Mouse (Mus musculus): ENCODE measurements around the gene Vav1. TPM values are rescaled to one million over a fixed set of nuclear protein-coding genes. Genes with fewer than 3 reads are reported as not detected.

Gene Vav1
- polyA plus RNA-seq, 1 experiment from 2014 or later = 1.8 TPM

DNA sequence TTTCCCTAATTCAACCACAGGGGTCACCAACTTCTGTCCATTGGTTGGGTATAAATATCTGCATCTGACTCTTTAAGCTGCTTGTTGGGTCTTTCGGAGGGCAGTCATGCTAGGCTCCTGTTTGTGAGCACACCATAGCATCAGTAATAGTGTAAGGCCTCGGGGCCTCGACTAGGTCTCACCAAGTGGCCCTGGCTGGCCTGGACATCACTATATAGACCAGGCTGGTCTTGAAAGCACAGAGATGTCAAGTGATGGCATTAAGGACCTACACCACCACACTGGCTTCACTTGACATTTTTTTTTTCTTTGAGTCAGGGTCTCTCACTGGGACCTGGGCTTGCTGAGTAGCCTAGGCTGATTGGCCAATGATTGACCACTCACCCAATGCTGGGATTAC is 20.7 kb upstream of the Vav1 start:
- no peak overlapping the region for H3K9ac ChIP-seq
- H3K4me1 ChIP-seq (replicated peaks) = no peaks in the 10 kb centered on the region
- peaks cover 51% of the 10 kb centered on the region for H3K36me3 ChIP-seq
- no peak overlapping the region for H3K27ac ChIP-seq (replicated peaks)
- WGBS = 96% methylated on average over 3 of the region's 3 CpGs
- no peaks in the 10 kb centered on the region for H3K9me3 ChIP-seq
- no peak overlapping the region for H3K4me2 ChIP-seq
- H3K27me3 ChIP-seq = no peaks in the 10 kb centered on the region
- no peak for ATAC-seq (ENCODE audit: low read depth)
- H3K4me3 ChIP-seq = no peak overlapping the region

DNA sequence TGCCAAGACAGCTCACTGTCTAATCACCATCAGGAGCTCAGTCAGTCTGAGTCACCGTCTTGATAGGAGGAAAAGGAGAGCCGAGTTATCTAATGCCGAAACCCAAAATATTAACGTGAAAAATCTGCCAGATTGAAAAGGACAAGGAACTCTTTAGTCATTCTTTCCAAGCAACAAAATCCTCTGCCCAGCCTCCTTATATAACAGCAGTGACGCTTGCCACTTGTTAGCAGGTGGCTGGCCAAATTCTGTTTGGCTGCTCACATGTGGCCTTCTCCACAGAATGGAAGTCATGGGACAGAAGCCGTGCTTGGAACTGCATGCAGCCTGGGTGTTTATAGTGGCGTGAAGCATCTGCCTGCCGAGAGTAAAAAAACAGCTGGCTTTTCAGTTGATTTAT is 19.2 kb upstream of the Vav1 start:
- no peaks in the 10 kb centered on the region for H3K9me3 ChIP-seq
- H3K4me3 ChIP-seq = no peak overlapping the region
- no peak for ATAC-seq (ENCODE audit: low read depth)
- WGBS = 91% methylated on average over 8 of the region's 8 CpGs
- H3K9ac ChIP-seq = no peak overlapping the region
- H3K4me2 ChIP-seq = no peak overlapping the region
- H3K27me3 ChIP-seq = no peaks in the 10 kb centered on the region
- no peaks in the 10 kb centered on the region for H3K4me1 ChIP-seq (replicated peaks)
- peaks cover 43% of the 10 kb centered on the region for H3K36me3 ChIP-seq
- no peak overlapping the region for H3K27ac ChIP-seq (replicated peaks)

DNA sequence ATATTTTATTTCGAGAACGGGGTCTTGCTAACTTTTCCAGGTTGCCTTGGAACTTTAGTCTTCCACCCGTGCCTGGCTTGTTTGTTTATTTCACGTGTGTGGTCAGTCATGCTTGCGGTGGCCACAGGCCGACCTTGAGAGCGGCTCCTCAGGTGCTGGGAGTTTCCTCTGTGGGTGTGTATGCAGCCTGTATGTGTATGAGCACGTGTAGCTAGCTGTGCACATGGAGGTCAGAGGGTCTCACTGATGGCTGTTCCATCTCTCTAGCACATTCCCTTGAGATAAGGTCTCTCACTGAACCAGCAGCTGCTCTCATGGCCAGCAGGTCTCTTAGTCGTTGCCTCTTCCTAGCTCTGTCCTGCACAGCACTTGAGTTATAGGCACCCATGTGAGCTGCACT is 18.5 kb upstream of the Vav1 start:
- H3K27me3 ChIP-seq = no peaks in the 10 kb centered on the region
- H3K4me3 ChIP-seq = no peak overlapping the region
- ATAC-seq (ENCODE audit: low read depth) = no peak
- H3K4me1 ChIP-seq (replicated peaks) = no peaks in the 10 kb centered on the region
- no peak overlapping the region for H3K4me2 ChIP-seq
- H3K9ac ChIP-seq = no peak overlapping the region
- no peaks in the 10 kb centered on the region for H3K9me3 ChIP-seq
- H3K27ac ChIP-seq (replicated peaks) = no peak overlapping the region
- peaks cover 37% of the 10 kb centered on the region for H3K36me3 ChIP-seq
- WGBS = 89% methylated on average over 9 of the region's 9 CpGs

DNA sequence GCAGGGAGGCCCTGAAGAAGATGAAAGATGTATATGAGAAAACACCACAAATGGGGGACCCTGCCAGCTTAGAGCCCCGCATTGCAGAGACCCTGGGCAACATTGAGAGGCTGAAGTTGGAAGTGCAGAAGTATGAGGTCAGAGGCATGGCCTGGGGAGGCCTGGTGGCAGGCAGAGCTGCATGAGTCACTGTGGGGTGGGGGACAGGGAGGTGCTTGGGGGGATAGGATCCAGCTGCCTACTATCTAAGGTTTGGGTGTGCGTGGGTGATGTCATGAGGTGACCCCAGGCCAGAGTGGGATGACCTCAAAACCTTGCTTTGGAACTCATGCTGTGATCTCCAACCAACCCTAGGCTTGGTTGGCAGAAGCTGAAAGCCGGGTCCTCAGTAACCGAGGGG is 17.6 kb upstream of the Vav1 start:
- 94% methylated on average over 4 of the region's 4 CpGs for WGBS
- H3K36me3 ChIP-seq = peaks cover 34% of the 10 kb centered on the region

DNA sequence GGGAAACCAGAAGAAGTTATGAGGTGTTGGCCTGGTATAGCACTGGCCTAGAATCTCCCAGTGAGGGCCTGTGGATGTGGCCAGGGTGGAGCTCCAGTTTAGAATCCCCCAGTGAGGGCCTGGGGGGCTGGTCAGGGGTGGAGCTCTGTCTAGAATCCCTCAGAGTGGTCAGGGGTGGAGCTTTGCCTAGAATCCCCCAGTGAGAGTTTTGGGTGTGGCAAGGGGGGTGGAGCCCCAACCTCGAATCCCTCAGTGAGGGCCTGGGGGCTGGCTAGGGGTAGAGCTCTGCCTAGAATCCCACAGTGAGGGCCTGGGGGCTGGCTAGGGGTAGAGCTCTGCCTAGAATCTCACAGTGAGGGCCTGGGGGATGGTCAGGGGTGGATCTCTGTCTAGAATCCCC is 17.1 kb upstream of the Vav1 start:
- Histone ChIP-seq H3K4me3 (no peak overlapping the region), H3K4me1 (replicated peaks) (no peaks in the 10 kb centered on the region), H3K36me3 (peaks cover 31% of the 10 kb centered on the region), H3K4me2 (no peak overlapping the region), H3K9me3 (no peaks in the 10 kb centered on the region), H3K27me3 (no peaks in the 10 kb centered on the region), H3K9ac (no peak overlapping the region), H3K27ac (replicated peaks) (no peak overlapping the region)
- no peak for ATAC-seq (ENCODE audit: low read depth)
- WGBS = 41% methylated on average over 1 of the region's 1 CpGs

More for the DNA sequence above, 17.6 kb upstream of the Vav1 start:
- H3K27ac ChIP-seq (replicated peaks) = no peak overlapping the region
- H3K4me1 ChIP-seq (replicated peaks) = no peaks in the 10 kb centered on the region
- no peaks in the 10 kb centered on the region for H3K27me3 ChIP-seq
- no peak overlapping the region for H3K9ac ChIP-seq
- no peak for ATAC-seq (ENCODE audit: low read depth)
- H3K4me2 ChIP-seq = no peak overlapping the region
- no peak overlapping the region for H3K4me3 ChIP-seq
- no peaks in the 10 kb centered on the region for H3K9me3 ChIP-seq

DNA sequence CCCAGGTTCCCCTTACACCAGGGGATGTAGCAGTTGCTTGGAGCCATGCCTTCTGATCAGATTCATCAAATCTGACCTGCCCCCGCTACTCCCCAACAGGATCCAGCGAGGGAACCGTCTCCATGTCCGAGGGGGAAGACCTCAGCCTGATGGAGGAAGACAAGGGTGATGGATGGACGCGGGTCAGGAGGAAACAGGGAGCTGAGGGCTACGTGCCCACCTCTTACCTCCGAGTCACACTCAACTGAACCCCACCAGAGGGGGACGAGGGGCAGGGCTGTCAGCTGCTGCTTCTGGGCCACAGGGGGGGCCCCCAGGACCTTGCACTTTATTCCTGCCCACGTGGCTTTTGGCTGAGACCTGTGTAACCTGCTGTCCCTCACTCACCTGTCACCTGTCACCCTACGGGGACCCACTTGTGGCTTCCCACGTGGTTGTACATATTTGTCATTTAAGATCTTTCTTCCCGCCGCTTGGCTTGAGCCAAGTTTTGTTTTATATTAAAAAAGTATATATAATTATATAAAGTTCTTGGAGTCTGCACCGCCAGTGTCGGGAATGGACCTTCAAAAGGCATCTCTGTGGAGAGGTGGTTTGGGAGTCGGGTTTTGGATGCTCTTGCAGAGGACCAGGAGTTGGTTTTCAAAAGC is 15.9 kb upstream of the Vav1 start:
- Histone ChIP-seq H3K27me3 (no peaks in the 10 kb centered on the region), H3K4me3 (no peak overlapping the region), H3K4me1 (replicated peaks) (no peaks in the 10 kb centered on the region), H3K27ac (replicated peaks) (no peak overlapping the region), H3K36me3 (peaks cover 23% of the 10 kb centered on the region), H3K4me2 (no peak overlapping the region), H3K9me3 (no peaks in the 10 kb centered on the region), H3K9ac (no peak overlapping the region)
- ATAC-seq (ENCODE audit: low read depth) = no peak
- WGBS = 92% methylated on average over 17 of the region's 17 CpGs

DNA sequence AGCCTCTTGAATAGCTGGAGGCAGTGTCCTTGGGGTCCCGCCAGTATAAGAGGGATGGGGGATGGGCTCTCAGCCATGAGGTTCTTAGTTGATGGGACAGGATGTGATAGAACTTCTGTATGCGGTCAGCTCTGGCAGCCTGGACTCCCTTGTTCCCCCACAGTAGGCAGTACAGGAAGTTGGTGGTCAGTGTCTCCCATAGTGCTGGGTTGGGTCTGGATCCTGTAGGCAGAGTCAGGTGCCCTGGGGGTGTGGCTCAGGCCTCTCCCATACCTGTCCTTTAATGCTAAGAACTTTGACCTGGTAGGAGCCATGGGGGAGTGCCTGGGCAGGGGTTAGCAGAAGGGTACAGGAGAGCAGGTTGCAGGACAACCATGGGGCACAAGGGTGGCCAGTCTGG is 14.7 kb upstream of the Vav1 start:
- no peak for ATAC-seq (ENCODE audit: low read depth)
- Histone ChIP-seq H3K36me3 (peaks cover 23% of the 10 kb centered on the region), H3K27me3 (no peaks in the 10 kb centered on the region), H3K4me3 (no peak overlapping the region), H3K4me2 (no peak overlapping the region), H3K27ac (replicated peaks) (no peak overlapping the region), H3K9ac (no peak overlapping the region), H3K4me1 (replicated peaks) (no peaks in the 10 kb centered on the region), H3K9me3 (no peaks in the 10 kb centered on the region)
- WGBS = 85% methylated on average over 2 of the region's 2 CpGs

DNA sequence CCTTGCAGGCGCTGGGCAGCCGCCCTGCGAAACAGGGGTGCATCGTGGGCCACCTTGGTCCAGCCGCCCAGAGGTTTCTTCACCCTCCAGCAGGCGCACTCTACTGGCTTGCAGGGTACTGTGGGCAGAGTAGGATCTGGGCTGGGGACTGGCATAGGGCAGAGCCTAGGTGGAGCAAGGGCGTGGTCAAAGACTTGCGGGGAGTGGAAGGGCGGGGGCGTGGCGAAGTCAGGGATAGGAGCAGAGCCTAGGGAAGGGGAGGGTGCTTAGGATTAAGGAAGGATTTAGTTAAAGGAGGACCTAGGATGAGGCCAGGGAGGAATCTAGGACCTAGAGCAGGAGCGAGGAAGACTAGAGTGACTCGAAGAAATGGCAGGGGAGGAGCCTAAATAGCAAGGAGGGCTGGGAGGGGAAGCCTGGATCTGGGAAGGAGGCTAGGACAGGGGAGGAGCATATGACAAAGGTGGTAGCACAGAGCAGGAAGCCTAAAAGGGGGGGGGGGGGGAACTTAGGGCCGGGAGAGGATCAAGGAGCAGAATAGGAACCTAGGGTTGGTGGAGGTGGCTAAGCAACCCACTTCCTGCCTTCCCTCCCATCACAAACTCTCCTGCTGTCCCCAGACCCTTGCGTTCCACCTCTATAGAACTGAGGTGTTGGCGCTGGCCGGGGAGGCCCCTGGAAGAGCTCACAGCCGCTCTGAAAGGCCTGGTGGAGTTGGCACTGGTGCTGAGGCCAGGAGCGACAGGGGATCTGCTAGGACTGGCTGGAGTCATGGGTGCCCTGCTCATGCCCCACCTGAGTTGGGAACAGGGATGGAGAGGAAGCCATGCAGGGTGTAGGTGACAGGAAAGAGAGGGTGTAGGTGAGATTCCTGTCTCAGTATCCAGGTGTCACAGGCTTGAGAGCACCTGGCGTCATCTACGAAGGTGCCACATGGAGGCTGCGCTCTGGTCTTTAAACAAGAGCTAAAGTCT is 13.6 kb upstream of the Vav1 start:
- Histone ChIP-seq H3K27ac (replicated peaks) (no peak overlapping the region), H3K36me3 (peaks cover 23% of the 10 kb centered on the region), H3K9me3 (no peaks in the 10 kb centered on the region), H3K4me3 (no peak overlapping the region), H3K4me1 (replicated peaks) (no peaks in the 10 kb centered on the region), H3K9ac (no peak overlapping the region), H3K27me3 (no peaks in the 10 kb centered on the region), H3K4me2 (peak overlapping the region; percentile 14)
- WGBS = 30% methylated on average over 21 of the region's 22 CpGs
- ATAC-seq (ENCODE audit: low read depth) = no peak; the same call in 1 of the 2 replicates

DNA sequence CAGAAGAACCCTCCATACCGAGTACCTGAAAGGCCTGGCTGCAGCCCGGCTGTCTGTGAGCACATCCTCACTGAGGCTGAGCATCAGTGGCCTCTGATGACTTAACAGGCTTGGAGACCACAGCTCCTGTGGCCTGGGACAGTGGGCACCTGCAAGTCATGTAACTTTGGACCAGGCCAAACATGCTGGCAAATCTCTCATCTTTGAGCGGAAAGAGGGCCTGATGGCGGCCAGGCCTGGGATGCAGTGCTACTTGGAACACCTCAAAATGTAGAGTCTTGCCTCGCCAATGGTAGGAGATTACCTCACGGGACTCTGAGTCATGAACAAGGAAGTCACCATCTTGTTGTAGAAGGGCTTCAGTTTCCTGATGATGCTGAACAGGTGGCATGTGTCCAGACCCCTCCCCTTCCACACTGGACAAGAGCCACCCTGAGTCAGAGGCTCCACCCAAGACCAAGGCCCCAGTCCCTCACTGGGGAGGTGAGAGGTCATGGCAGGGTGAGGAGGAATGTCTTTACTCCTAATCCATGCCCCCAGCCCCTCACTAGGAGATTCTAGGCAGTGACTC is 11.3 kb upstream of the Vav1 start:
- ATAC-seq (ENCODE audit: low read depth) = no peak
- peaks cover 9% of the 10 kb centered on the region for H3K36me3 ChIP-seq
- H3K9ac ChIP-seq = no peak overlapping the region
- H3K9me3 ChIP-seq = no peaks in the 10 kb centered on the region
- H3K4me1 ChIP-seq (replicated peaks) = no peaks in the 10 kb centered on the region
- WGBS = 87% methylated on average over 6 of the region's 6 CpGs
- H3K4me2 ChIP-seq = no peak overlapping the region
- H3K27ac ChIP-seq (replicated peaks) = no peak overlapping the region
- peaks cover 10% of the 10 kb centered on the region for H3K27me3 ChIP-seq
- no peak overlapping the region for H3K4me3 ChIP-seq

DNA sequence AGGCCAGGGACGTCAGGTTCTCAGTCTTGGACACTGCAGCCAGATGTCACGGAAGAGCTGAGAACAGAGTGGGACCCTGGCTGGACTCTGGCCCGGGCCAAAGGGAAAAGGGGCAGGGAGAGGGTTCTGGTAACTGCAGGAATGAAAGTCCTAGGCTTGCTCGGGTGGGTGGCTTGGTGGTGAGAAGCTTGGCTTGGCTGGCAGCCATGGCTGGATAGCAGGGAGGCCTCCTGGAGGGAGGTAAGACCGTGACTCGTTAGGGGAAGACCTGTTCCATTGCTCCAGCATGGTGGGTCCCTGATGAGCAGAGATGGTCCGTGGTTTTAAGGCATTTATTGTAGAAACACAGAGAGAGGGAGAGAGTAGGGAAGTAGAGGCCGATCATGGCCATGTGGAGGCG is 7.6 kb upstream of the Vav1 start:
- Histone ChIP-seq H3K36me3 (no peaks in the 10 kb centered on the region), H3K4me2 (no peak overlapping the region), H3K9ac (no peak overlapping the region), H3K27ac (replicated peaks) (no peak overlapping the region), H3K4me1 (replicated peaks) (peaks cover 16% of the 10 kb centered on the region), H3K9me3 (no peaks in the 10 kb centered on the region), H3K27me3 (peaks cover 47% of the 10 kb centered on the region), H3K4me3 (no peak overlapping the region)
- no peak for ATAC-seq (ENCODE audit: low read depth)
- 66% methylated on average over 9 of the region's 9 CpGs for WGBS

DNA sequence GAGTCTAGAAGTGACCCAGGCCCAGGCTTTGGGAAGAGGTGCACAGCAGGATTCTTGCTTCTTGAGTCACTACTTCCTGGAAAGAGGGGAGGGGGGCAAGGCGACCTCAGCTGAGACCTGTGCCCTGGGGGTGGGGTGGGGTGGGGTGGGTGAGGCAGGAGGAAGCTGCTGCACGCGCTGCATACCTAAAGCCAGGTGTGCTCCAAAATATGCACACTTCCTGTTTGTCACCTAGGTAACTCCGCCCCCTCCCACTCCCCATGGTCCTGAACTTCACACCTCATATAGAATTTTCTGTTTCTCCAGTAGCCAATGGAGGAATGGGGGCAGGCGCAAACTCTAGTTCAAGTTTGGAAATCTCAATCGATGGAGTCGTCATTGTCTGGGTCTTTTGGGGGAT is 5.1 kb upstream of the Vav1 start:
- no peaks in the 10 kb centered on the region for H3K9me3 ChIP-seq
- peaks cover 49% of the 10 kb centered on the region for H3K27me3 ChIP-seq
- 39% methylated on average over 7 of the region's 7 CpGs for WGBS
- peaks cover 25% of the 10 kb centered on the region for H3K4me1 ChIP-seq (replicated peaks)
- no peak overlapping the region for H3K4me2 ChIP-seq
- H3K4me3 ChIP-seq = no peak overlapping the region
- H3K27ac ChIP-seq (replicated peaks) = no peak overlapping the region
- no peak for ATAC-seq (ENCODE audit: low read depth)
- no peak overlapping the region for H3K9ac ChIP-seq
- H3K36me3 ChIP-seq = no peaks in the 10 kb centered on the region

DNA sequence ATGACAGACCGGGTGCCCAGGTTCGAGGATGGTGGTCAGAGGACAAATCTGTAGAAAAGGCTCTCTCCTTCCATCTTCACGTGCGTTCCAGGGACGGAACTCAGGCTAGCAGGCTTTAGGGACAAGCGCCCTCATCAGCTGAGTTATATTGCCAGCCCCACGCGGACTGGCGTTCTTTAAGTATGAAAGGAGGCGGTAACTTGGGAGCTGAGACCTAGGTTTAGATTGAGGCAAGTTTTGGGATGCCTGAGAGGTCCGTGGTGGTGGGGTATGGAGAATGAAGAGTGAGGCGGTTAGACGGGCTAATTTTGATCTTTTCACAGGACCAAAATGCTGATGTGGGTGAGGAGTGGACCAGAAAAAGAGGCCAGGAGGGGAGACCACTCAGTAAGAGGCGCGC is 4.2 kb upstream of the Vav1 start:
- H3K4me1 ChIP-seq (replicated peaks) = peaks cover 25% of the 10 kb centered on the region
- H3K9me3 ChIP-seq = no peaks in the 10 kb centered on the region
- 5% methylated on average over 15 of the region's 15 CpGs for WGBS
- no peak for ATAC-seq (ENCODE audit: low read depth)
- H3K9ac ChIP-seq = peak overlapping the region; percentile 64
- H3K36me3 ChIP-seq = no peaks in the 10 kb centered on the region
- peak overlapping the region; percentile 64 for H3K4me2 ChIP-seq
- peak overlapping the region; percentile 44 for H3K4me3 ChIP-seq
- H3K27ac ChIP-seq (replicated peaks) = no peak overlapping the region
- peaks cover 55% of the 10 kb centered on the region for H3K27me3 ChIP-seq
